Mouse (Mus musculus) central nervous system, embryonic 11.5 days (tissue): ENCODE results near the gene Smco4. TPM values are rescaled to one million over a fixed set of nuclear protein-coding genes. Genes with fewer than 3 reads are reported as not detected.

Experiments
- polyA plus RNA-seq: library from polyadenylated mRNA; depleted of rRNA; stranded (reverse); fragments of >200 nt; gene quantifications from 2 replicates; pipeline ENCODE4 v1.2.3, GENCODE M21; 2012; rRNA removed

Gene Smco4
- 13.9 and 14.9 TPM in 2 replicates for polyA plus RNA-seq

DNA sequence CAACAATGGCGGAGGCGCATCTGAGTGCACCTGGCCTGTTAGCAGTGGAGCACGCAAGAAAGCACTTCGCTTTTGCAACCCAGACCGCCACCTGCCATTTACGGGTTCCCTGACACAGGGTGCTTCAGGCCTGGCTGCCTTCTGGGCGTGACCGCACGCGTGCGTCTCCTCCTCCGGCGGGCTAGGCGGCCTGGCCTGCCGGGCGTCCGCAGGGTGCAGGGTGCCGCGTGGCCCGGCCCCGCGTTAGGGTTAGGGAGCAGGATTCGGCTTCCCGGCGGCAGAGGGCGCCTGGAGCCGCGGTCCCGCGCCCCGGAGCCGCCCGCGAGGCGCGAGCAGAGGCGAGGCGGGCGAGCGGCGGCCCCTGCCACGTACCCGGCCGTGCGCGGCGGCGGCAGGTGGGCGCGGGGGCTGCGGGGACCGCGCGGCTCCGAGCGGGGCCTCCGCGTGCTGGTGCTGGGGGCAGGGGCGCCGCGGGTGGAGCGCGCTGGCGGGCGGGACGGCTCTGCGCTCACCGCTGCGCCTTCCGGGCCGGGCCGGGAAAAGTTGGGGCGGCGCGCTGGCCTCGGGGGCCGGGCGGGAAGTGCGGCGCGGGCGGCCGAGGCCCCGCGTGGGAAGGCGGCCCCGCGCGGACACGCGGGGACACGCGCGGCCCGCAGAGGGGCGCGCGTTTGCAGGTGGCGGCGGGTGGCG, at the start of gene Smco4:
TSS of gene Smco4 (plus strand) at position 198 of the 690 bp plus-strand sequence.

Other genes starting within 250 kb of the Smco4 start
- 47.2 and 53.2 TPM in 2 replicates for gene Med17, start 213.5 kb upstream of the Smco4 start, polyA plus RNA-seq
- gene Taf1d, start 187.2 kb upstream of the Smco4 start, polyA plus RNA-seq: 155 and 160 TPM in 2 replicates
- gene 4931406C07Rik, start 187.0 kb upstream of the Smco4 start, polyA plus RNA-seq: 14.3 and 16.7 TPM in 2 replicates
- 29.1 and 39.2 TPM in 2 replicates for gene Cep295, start 135.6 kb upstream of the Smco4 start, polyA plus RNA-seq
- 0.68 and 1.3 TPM in 2 replicates for gene Deup1, start 134.5 kb downstream of the Smco4 start, polyA plus RNA-seq
- gene Slc36a4, start 216.3 kb downstream of the Smco4 start, polyA plus RNA-seq: 8.9 and 17.2 TPM in 2 replicates